Mouse (Mus musculus) forebrain, embryonic 12.5 days (tissue): ENCODE data around the gene Birc3. TPM values are rescaled to one million over a fixed set of nuclear protein-coding genes. Genes with fewer than 3 reads are reported as not detected.
"Not testable (repeated sequence)": the region's sequence is repeated elsewhere in the genome, so short reads cannot be mapped to it uniquely, and the experiment has no call there.

ENCODE experiments used
- ATAC-seq: fragments of 200-750 bp; cut with Nextera tagmentation; 2 replicates; pipeline ENCODE4 v1.8.0; 2017; ENCODE audit warnings: moderate TSS enrichment; ENCODE audit not compliant: low FRiP score
- H3K27ac ChIP-seq: fragments of 300-500 bp; sonication (generic); 2 replicates; pipeline ENCODE4 v1.5.1; 2016; ENCODE audit warnings: mild to moderate bottlenecking
- H3K27me3 ChIP-seq: fragments of 300-500 bp; sonication (generic); 2 replicates; pipeline ENCODE4 v1.6.1; 2016; ENCODE audit warnings: mild to moderate bottlenecking
- H3K36me3 ChIP-seq: fragments of 300-500 bp; sonication (generic); replicated peaks from 2 replicates; pipeline ENCODE4 v1.6.1; 2016; ENCODE audit warnings: mild to moderate bottlenecking
- H3K4me1 ChIP-seq: fragments of 300-500 bp; sonication (generic); 2 replicates; pipeline ENCODE4 v1.6.1; 2016
- H3K4me2 ChIP-seq: fragments of 300-500 bp; sonication (generic); 2 replicates; pipeline ENCODE4 v1.6.1; 2016; ENCODE audit warnings: mild to moderate bottlenecking, moderate library complexity
- H3K4me3 ChIP-seq: fragments of 300-500 bp; sonication (generic); replicated peaks from 2 replicates; pipeline ENCODE4 v1.5.1; 2016; ENCODE audit warnings: mild to moderate bottlenecking
- H3K9ac ChIP-seq: fragments of 300-500 bp; sonication (generic); 2 replicates; pipeline ENCODE4 v1.6.1; 2016; ENCODE audit warnings: mild to moderate bottlenecking
- H3K9me3 ChIP-seq: fragments of 300-500 bp; sonication (generic); 2 replicates; pipeline ENCODE4 v1.6.1; 2016
- WGBS: fragments of 180-500 bp; shearing (Covaris S2); methylation state at CpG from one replicate; pipeline ENCODE4 v1.1.7; 2016; 5-methylcytosine and 5-hydroxymethylcytosine counted together
- polyA plus RNA-seq: library from polyadenylated mRNA; unstranded; fragments of >200 nt; fragmentation: Nextera tagmentation; extraction: Ambion mirVana; gene quantifications from 2 replicates; pipeline ENCODE4 v1.2.1, GENCODE M21; 2016

Gene Birc3
- polyA plus RNA-seq, result 1.9 and 3.7 TPM in 2 replicates

- no peaks in the 10 kb centered on the region for H3K36me3 ChIP-seq
- 8% methylated on average over 26 of the region's 26 CpGs for WGBS
- H3K27me3 ChIP-seq, result no peaks in the 10 kb centered on the region
- H3K4me3 ChIP-seq, result peak within 1 kb of the TSS; percentile 47
- no peak within 1 kb of the TSS for H3K27ac ChIP-seq
- H3K9ac ChIP-seq, result peak within 1 kb of the TSS; percentile 62
- peak; percentile 70 for ATAC-seq
- peak within 1 kb of the TSS; percentile 91 for H3K4me2 ChIP-seq
- H3K9me3 ChIP-seq, result no peaks in the 10 kb centered on the region
- peaks cover 9% of the 10 kb centered on the region for H3K4me1 ChIP-seq
Observed at GRCm38 (mm10) chr9:7872775-7873439, at the start of gene Birc3. TSS of gene Birc3 (minus strand) at chr9:7873186.

DNA sequence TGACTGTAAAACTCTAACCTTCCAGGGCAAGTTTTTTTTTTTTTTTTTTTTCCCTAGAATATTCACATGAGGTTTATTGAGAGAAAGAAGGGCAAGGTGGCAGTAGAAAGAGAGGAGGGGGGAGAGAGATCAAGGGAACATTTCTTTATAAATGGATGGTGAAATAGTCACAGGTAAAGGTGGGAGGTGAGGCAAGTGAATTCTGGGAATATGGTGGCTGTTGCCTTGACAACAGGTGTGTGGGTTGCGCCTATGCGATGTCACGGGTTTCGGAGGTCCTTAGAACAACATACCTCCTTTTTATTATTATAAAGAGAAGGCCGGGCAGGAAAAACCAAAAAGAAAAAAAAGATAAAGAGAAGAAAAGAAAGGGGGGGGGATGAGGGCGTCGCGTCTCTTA, 41.9 kb upstream of the Birc3 start:
- no peak for ATAC-seq
- H3K9ac ChIP-seq, result no peak overlapping the region
- 60% methylated on average over 8 of the region's 8 CpGs for WGBS
- H3K4me1 ChIP-seq, result peaks cover 8% of the 10 kb centered on the region; the same call in 1 of the 2 replicates
- no peaks in the 10 kb centered on the region for H3K36me3 ChIP-seq
- peak overlapping the region; percentile 48 for H3K4me2 ChIP-seq
- no peaks in the 10 kb centered on the region for H3K27me3 ChIP-seq
- no peaks in the 10 kb centered on the region for H3K9me3 ChIP-seq
- H3K27ac ChIP-seq, result no peak overlapping the region
- H3K4me3 ChIP-seq, result no peak overlapping the region

- Histone ChIP-seq H3K9me3 (no peaks in the 10 kb centered on the region), H3K4me3 (peak overlapping the region; percentile 23), H3K4me1 (peaks cover 8% of the 10 kb centered on the region; the same call in 1 of the 2 replicates), H3K27me3 (no peaks in the 10 kb centered on the region), H3K4me2 (peak overlapping the region; percentile 48), H3K36me3 (no peaks in the 10 kb centered on the region), H3K27ac (no peak overlapping the region), H3K9ac (no peak overlapping the region)
- WGBS, result 4% methylated on average over 11 of the region's 11 CpGs
- peak; percentile 94 for ATAC-seq
Observed at GRCm38 (mm10) chr9:7914487-7914886, 41.5 kb upstream of the Birc3 start.

DNA sequence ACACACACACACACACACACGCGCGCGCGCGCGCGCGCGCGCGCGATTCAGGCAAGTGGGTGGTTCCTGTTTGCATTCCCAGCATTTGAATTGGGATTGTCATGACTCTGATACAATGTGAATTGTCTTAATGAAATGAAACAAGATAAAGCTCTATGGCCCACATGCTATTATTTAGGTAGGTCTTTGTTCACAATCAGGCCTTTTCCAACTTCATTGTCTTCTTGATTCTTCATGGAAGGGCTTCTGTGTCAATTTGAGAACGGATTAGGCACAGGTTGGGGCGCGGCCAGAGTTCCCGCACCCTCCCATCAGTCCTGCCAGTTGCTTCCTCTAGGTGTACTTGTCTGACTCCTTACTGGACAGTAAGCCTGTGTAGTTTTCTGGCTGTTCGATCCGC, 41.0 kb upstream of the Birc3 start:
- H3K9ac ChIP-seq, result no peak overlapping the region
- no peak overlapping the region for H3K27ac ChIP-seq
- H3K4me3 ChIP-seq, result peak overlapping the region; percentile 23
- H3K9me3 ChIP-seq, result no peaks in the 10 kb centered on the region
- no peaks in the 10 kb centered on the region for H3K36me3 ChIP-seq
- H3K4me2 ChIP-seq, result peak overlapping the region; percentile 48
- H3K4me1 ChIP-seq, result peaks cover 8% of the 10 kb centered on the region; the same call in 1 of the 2 replicates
- no peaks in the 10 kb centered on the region for H3K27me3 ChIP-seq
- WGBS, result 54% methylated on average over 19 of the region's 19 CpGs
- ATAC-seq, result peak; percentile 68

DNA sequence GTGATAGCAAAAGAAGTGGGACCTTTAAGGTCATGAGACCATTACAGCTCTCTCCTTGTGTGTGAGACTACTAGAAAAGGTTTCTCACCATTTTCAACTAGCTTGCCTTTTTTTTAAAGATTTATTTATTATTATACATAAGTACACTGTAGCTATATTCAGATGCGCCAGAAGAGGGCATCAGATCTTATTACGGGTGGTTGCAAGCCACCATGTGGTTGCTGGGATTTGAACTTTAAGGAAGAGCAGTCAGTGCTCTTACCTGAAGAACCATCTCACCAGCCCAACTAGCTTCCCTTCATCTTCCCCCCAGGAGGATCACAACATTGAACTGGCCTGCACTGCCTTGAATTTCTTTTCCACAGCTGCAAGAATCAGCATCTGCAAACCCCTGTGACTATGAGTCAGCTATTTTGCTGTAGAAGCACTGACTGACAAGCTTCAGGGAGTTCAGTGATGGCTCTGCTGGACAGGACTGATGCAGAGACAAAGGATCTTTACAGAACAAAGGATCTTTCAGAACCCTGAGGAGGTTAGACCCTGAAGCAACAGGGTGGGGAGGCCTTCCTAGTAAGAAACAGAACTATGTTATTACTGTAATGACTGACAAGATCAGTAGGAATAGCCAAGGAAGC, 34.5 kb upstream of the Birc3 start:
- Histone ChIP-seq H3K27ac (no peak overlapping the region), H3K4me2 (no peak overlapping the region), H3K27me3 (no peaks in the 10 kb centered on the region), H3K9ac (no peak overlapping the region), H3K4me1 (no peaks in the 10 kb centered on the region), H3K4me3 (no peak overlapping the region), H3K36me3 (no peaks in the 10 kb centered on the region), H3K9me3 (no peaks in the 10 kb centered on the region)
- 85% methylated on average over 2 of the region's 2 CpGs for WGBS
- no peak for ATAC-seq

DNA sequence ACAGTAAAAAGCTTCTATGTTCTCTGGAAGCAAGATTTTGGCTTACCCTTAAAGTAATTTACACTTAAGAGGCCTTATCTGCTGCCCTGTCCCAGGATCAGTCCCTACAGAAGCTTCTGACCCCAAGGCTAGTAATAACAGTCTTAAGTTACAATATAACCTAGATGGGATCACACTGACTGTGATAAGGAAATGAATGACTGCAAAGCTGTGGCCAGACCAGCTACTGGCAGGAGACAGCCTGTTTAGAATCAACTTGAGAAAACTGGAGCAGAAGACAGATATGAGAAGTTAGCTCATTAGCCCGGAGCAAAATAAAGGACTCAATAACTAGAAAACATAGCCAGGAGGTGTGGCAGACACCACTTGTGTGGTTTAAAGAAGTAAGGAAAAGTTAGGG, 33.6 kb upstream of the Birc3 start:
- 77% methylated on average over 1 of the region's 1 CpGs for WGBS
- no peak for ATAC-seq
- Histone ChIP-seq H3K36me3 (no peaks in the 10 kb centered on the region), H3K27me3 (no peaks in the 10 kb centered on the region), H3K4me3 (no peak overlapping the region), H3K27ac (no peak overlapping the region), H3K9ac (no peak overlapping the region), H3K4me2 (no peak overlapping the region), H3K4me1 (no peaks in the 10 kb centered on the region), H3K9me3 (no peaks in the 10 kb centered on the region)

GRCm38 (mm10) chr9:7903825-7904224, 30.8 kb upstream of the Birc3 start:
- 79% methylated on average over 5 of the region's 5 CpGs for WGBS
- ATAC-seq, result no peak
- Histone ChIP-seq H3K4me3 (no peak overlapping the region), H3K27me3 (no peaks in the 10 kb centered on the region), H3K9ac (no peak overlapping the region), H3K4me1 (no peaks in the 10 kb centered on the region), H3K9me3 (no peaks in the 10 kb centered on the region), H3K27ac (no peak overlapping the region), H3K4me2 (no peak overlapping the region), H3K36me3 (no peaks in the 10 kb centered on the region)

DNA sequence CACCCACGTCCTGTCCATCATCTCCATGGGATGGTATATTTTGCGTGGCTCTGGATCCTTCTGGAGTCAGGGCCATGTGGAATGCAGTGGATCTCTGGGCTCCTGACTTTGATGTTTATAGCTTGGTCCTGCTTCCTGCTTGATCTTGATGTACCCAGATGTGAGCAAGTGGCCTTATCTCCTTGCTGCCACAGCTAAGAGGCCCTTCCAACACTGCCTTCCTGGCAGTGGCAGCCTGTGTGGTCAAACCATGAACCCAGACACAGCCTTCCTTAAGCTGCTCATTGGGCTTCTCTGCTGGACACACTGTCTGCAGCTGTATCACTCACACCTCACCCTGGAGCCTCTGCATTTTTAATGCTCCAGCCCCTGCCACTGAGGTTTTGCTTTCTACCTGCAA, 30.3 kb upstream of the Birc3 start:
- H3K27ac ChIP-seq, result no peak overlapping the region
- H3K4me1 ChIP-seq, result no peaks in the 10 kb centered on the region
- 91% methylated on average over 2 of the region's 2 CpGs for WGBS
- no peaks in the 10 kb centered on the region for H3K36me3 ChIP-seq
- H3K9me3 ChIP-seq, result no peaks in the 10 kb centered on the region
- no peaks in the 10 kb centered on the region for H3K27me3 ChIP-seq
- no peak overlapping the region for H3K4me3 ChIP-seq
- no peak overlapping the region for H3K9ac ChIP-seq
- no peak for ATAC-seq
- H3K4me2 ChIP-seq, result no peak overlapping the region

GRCm38 (mm10) chr9:7902311-7902710, 29.3 kb upstream of the Birc3 start:
- H3K4me1 ChIP-seq, result no peaks in the 10 kb centered on the region
- 57% methylated on average over 7 of the region's 7 CpGs for WGBS
- H3K9ac ChIP-seq, result no peak overlapping the region
- no peak overlapping the region for H3K27ac ChIP-seq
- H3K4me2 ChIP-seq, result no peak overlapping the region
- no peaks in the 10 kb centered on the region for H3K36me3 ChIP-seq
- no peaks in the 10 kb centered on the region for H3K9me3 ChIP-seq
- ATAC-seq, result no peak
- no peaks in the 10 kb centered on the region for H3K27me3 ChIP-seq
- no peak overlapping the region for H3K4me3 ChIP-seq

GRCm38 (mm10) chr9:7900965-7901364, 28.0 kb upstream of the Birc3 start:
- no peak for ATAC-seq
- H3K27ac ChIP-seq, result no peak overlapping the region
- H3K27me3 ChIP-seq, result no peaks in the 10 kb centered on the region
- no peak overlapping the region for H3K4me2 ChIP-seq
- no peak overlapping the region for H3K4me3 ChIP-seq
- WGBS, result 89% methylated on average over 8 of the region's 8 CpGs
- H3K9me3 ChIP-seq, result no peaks in the 10 kb centered on the region
- H3K36me3 ChIP-seq, result no peaks in the 10 kb centered on the region
- no peak overlapping the region for H3K9ac ChIP-seq
- no peaks in the 10 kb centered on the region for H3K4me1 ChIP-seq

- Histone ChIP-seq H3K27ac (no peak overlapping the region), H3K36me3 (no peaks in the 10 kb centered on the region), H3K4me2 (no peak overlapping the region), H3K4me1 (no peaks in the 10 kb centered on the region), H3K9me3 (no peaks in the 10 kb centered on the region), H3K27me3 (no peaks in the 10 kb centered on the region), H3K9ac (no peak overlapping the region), H3K4me3 (no peak overlapping the region)
- peak; percentile 67; the same call in 1 of the 2 replicates for ATAC-seq
- 5% methylated on average over 3 of the region's 3 CpGs for WGBS
Observed at GRCm38 (mm10) chr9:7897502-7897901, 24.5 kb upstream of the Birc3 start.

DNA sequence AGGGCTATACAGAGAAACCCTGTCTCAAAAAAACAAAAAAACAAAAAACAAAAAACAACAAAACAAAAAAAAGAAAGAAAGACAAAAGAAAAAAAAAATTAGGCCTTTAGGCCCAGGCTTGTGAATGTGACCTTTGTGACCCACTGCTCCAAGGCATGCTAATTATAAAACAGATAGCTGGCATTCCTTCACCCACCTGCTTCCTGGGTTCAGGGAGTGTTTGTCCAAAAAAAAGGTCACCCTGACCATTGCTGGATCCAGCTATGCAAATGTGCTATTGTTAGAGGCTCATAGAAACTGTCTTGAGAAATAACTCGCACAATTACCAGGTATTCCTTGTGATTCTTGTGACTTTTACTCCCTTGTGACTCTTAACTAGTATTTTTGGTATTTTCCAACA, 18.8 kb upstream of the Birc3 start:
- not testable (repeated sequence) for H3K36me3 ChIP-seq, H3K27ac ChIP-seq, ATAC-seq, H3K4me1 ChIP-seq, H3K9me3 ChIP-seq, H3K9ac ChIP-seq, H3K4me2 ChIP-seq, H3K4me3 ChIP-seq, H3K27me3 ChIP-seq
- WGBS, result 84% methylated on average over 1 of the region's 1 CpGs

- WGBS, result 77% methylated on average over 1 of the region's 1 CpGs
- ATAC-seq, result no peak
Observed at GRCm38 (mm10) chr9:7891177-7891576, 18.2 kb upstream of the Birc3 start.

More at GRCm38 (mm10) chr9:7891177-7891576, 18.2 kb upstream of the Birc3 start:
- Histone ChIP-seq H3K4me3 (no peak overlapping the region), H3K4me2 (no peak overlapping the region), H3K27ac (no peak overlapping the region), H3K36me3 (no peaks in the 10 kb centered on the region), H3K9me3 (no peaks in the 10 kb centered on the region), H3K27me3 (no peaks in the 10 kb centered on the region), H3K9ac (no peak overlapping the region), H3K4me1 (no peaks in the 10 kb centered on the region)
